Mouse (Mus musculus): Measurements from ENCODE around the gene Shc3. TPM values are rescaled to one million over a fixed set of nuclear protein-coding genes. Genes with fewer than 3 reads are reported as not detected.

Gene Shc3
- total and polyA plus RNA-seq, 2 experiments from 2014 or later, result 11.6 to 106 TPM

DNA sequence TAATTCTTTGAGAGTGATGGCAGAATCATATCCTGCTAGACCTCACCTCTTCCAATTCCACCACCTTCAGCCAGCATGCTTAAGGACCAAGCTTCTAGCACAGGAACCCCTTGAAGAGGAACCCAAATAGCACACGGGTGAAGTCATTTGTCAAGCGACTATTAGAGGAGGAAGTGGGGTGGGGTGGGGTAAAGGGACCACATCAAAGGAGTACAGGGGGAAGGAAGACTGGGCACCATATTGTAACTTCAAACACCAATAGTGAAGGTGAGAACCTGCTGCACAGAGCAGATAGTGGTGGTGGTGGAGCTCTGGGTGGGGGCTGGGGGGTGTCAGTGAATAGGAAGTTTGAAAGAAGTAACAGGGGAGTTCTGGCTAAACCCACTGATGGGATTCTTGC lies 28.8 kb upstream of the Shc3 start:
- Histone ChIP-seq H3K9ac (no peak overlapping the region), H3K36me3 (ENCODE audit: insufficient read depth) (no peaks in the 10 kb centered on the region), H3K27ac (ENCODE audit: low read depth, low read length) (no peak overlapping the region), H3K4me2 (ENCODE audit: low read depth) (no peak overlapping the region), H3K4me3 (ENCODE audit: low read depth, low read length) (no peak overlapping the region), H3K4me1 (ENCODE audit: insufficient read depth) (peaks cover 3% of the 10 kb centered on the region), H3K27me3 (ENCODE audit: insufficient read depth, low read length) (no peaks in the 10 kb centered on the region; the same call in 1 of the 2 replicates), H3K9me3 (ENCODE audit: low read length) (no peaks in the 10 kb centered on the region)
- 82% methylated on average over 2 of the region's 2 CpGs for WGBS
- no peak for DNase-seq
- no peak for TF ChIP-seq CTCF (IDR thresholded peaks at IDR 0.05; ENCODE audit: low read depth)
- no peak for ATAC-seq

DNA sequence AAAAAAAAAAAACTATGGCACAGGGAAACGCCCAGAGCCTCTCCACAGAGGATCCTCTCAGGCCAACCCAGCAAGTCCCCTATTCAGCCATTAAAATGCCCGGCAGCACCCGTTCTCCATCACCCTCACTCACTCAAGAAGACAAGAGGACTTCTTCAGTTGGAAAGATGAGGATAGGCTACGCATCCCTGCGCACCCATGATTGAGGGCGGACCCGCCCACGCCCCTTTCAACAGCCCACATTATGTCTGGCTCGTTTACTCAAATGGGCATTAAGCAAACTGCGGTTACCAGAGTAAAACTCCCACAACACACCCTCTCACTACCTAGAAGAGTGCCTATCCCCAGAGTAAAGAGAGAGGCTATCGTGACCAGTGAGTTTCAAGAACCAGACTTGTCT lies 26.2 kb upstream of the Shc3 start:
- no peak for DNase-seq
- Histone ChIP-seq H3K9ac (peak overlapping the region; percentile 54; the same call in 1 of the 2 replicates), H3K36me3 (ENCODE audit: insufficient read depth) (no peaks in the 10 kb centered on the region), H3K27me3 (ENCODE audit: insufficient read depth, low read length) (no peaks in the 10 kb centered on the region; the same call in 1 of the 2 replicates), H3K4me3 (ENCODE audit: low read depth, low read length) (peak overlapping the region; percentile 48), H3K9me3 (ENCODE audit: low read length) (no peaks in the 10 kb centered on the region), H3K4me1 (ENCODE audit: insufficient read depth) (no peaks in the 10 kb centered on the region; the same call in 1 of the 2 replicates), H3K4me2 (ENCODE audit: low read depth) (peak overlapping the region; percentile 97), H3K27ac (ENCODE audit: low read depth, low read length) (no peak overlapping the region)
- WGBS, result 23% methylated on average over 11 of the region's 11 CpGs
- peak; percentile 1; the same call in 1 of the 2 replicates for ATAC-seq
- no peak for TF ChIP-seq CTCF (IDR thresholded peaks at IDR 0.05; ENCODE audit: low read depth)

GRCm38 (mm10) chr13:51594656-51595311 lies 25.6 kb upstream of the Shc3 start:
- peak; percentile 71 for DNase-seq
- H3K27me3 ChIP-seq (ENCODE audit: insufficient read depth, low read length), result no peaks in the 10 kb centered on the region; the same call in 1 of the 2 replicates
- no peak for TF ChIP-seq CTCF (IDR thresholded peaks at IDR 0.05; ENCODE audit: low read depth)
- under 1% methylated on average over 36 of the region's 36 CpGs for WGBS
- H3K9ac ChIP-seq, result peak overlapping the region; percentile 54
- peak; percentile 89 for ATAC-seq
- no peaks in the 10 kb centered on the region; the same call in 1 of the 2 replicates for H3K4me1 ChIP-seq (ENCODE audit: insufficient read depth)
- H3K4me3 ChIP-seq (ENCODE audit: low read depth, low read length), result peak overlapping the region; percentile 48
- no peaks in the 10 kb centered on the region for H3K36me3 ChIP-seq (ENCODE audit: insufficient read depth)
- H3K9me3 ChIP-seq (ENCODE audit: low read length), result no peaks in the 10 kb centered on the region
- peak overlapping the region; percentile 97 for H3K4me2 ChIP-seq (ENCODE audit: low read depth)
- peak overlapping the region; percentile 29 for H3K27ac ChIP-seq (ENCODE audit: low read depth, low read length)

GRCm38 (mm10) chr13:51588005-51588404 lies 18.8 kb upstream of the Shc3 start:
- ATAC-seq (no peak), DNase-seq (no peak)
- Histone ChIP-seq H3K4me1 (ENCODE audit: insufficient read depth) (no peaks in the 10 kb centered on the region), H3K27ac (ENCODE audit: low read depth, low read length) (no peak overlapping the region), H3K27me3 (ENCODE audit: insufficient read depth, low read length) (no peaks in the 10 kb centered on the region), H3K9ac (no peak overlapping the region), H3K4me2 (ENCODE audit: low read depth) (no peak overlapping the region), H3K9me3 (ENCODE audit: low read length) (no peaks in the 10 kb centered on the region), H3K36me3 (ENCODE audit: insufficient read depth) (no peaks in the 10 kb centered on the region), H3K4me3 (ENCODE audit: low read depth, low read length) (no peak overlapping the region)
- TF ChIP-seq CTCF (IDR thresholded peaks at IDR 0.05; ENCODE audit: low read depth), result no peak
- 56% methylated on average over 4 of the region's 4 CpGs for WGBS

GRCm38 (mm10) chr13:51582204-51582603 lies 13.0 kb upstream of the Shc3 start:
- H3K4me2 ChIP-seq (ENCODE audit: low read depth), result no peak overlapping the region
- H3K36me3 ChIP-seq (ENCODE audit: insufficient read depth), result no peaks in the 10 kb centered on the region
- H3K9ac ChIP-seq, result no peak overlapping the region
- H3K4me3 ChIP-seq (ENCODE audit: low read depth, low read length), result no peak overlapping the region
- TF ChIP-seq CTCF (IDR thresholded peaks at IDR 0.05; ENCODE audit: low read depth), result no peak
- no peak for ATAC-seq
- H3K9me3 ChIP-seq (ENCODE audit: low read length), result no peaks in the 10 kb centered on the region
- H3K27me3 ChIP-seq (ENCODE audit: insufficient read depth, low read length), result no peaks in the 10 kb centered on the region
- WGBS, result 77% methylated on average over 2 of the region's 2 CpGs
- no peak for DNase-seq
- H3K27ac ChIP-seq (ENCODE audit: low read depth, low read length), result no peak overlapping the region
- peaks cover 12% of the 10 kb centered on the region for H3K4me1 ChIP-seq (ENCODE audit: insufficient read depth)

DNA sequence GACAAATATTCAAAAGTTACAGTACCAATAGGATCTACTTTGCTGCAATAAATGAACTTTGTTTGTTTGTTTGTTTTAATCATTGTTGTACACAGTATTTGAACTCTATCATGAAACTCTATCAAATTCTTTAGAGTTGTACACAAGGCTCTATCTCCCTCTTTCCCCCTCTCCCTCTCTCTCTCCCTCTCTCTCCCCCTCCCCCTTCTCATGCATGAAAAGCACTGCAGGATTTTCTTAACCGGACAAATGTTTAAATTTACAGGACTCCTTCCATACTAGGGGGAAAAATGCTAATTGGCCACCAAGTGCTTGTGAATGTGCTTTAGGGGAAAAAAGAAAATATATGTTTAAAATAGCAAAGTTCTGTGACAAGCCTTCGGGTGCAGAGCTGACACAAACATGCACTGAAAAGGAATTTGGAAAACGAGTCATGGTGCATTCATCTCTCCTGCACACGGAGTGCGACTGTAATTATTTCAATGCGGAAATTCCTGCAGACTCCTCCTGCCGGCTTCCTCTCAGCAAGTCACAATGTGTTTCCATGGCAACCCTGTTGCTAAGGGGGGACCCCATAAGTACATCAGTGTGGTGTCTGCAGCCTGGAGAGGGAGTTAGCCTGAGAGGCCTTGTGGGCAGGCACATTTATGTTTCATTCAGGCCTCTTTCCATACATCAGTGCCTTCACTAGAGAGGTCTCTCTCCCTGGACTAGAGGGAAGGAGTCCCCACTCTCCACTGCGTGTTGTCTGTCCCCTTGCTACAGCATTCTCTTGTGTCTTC lies 11.2 kb upstream of the Shc3 start:
- WGBS, result 0% methylated on average over 8 of the region's 8 CpGs
- Histone ChIP-seq H3K4me1 (ENCODE audit: insufficient read depth) (peaks cover 12% of the 10 kb centered on the region), H3K27ac (ENCODE audit: low read depth, low read length) (peak overlapping the region; percentile 81), H3K36me3 (ENCODE audit: insufficient read depth) (no peaks in the 10 kb centered on the region), H3K4me2 (ENCODE audit: low read depth) (peak overlapping the region; percentile 32), H3K27me3 (ENCODE audit: insufficient read depth, low read length) (no peaks in the 10 kb centered on the region), H3K9ac (0 out of 2 replicates have a peak overlapping the region, but pooled peaks have one; percentile 10), H3K4me3 (ENCODE audit: low read depth, low read length) (peak overlapping the region; percentile 17; the same call in 1 of the 2 replicates), H3K9me3 (ENCODE audit: low read length) (no peaks in the 10 kb centered on the region)
- TF ChIP-seq CTCF (IDR thresholded peaks at IDR 0.05; ENCODE audit: low read depth), result peak; percentile 44; the same call in 1 of the 2 replicates
- ATAC-seq (peak; percentile 99), DNase-seq (peak; percentile 92)

DNA sequence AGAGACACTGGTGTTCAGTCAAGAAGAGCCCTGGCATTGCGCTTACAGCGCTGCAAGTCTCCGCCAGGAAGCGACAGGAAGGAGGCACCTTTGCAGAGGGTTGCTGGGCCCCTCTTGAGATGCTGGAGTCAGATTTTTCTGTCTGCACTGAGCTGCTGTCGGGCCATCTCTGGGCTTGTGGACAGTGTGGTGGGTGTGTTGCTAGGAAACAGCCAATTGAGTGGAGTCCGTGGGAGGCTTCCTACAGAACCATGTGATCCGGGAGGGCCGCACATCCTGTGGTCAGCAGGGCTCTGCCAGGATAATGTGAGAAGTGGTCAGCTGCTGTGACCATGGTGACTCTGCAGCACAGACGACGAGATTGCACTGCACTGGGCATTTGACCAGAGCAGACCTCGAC lies 4.6 kb upstream of the Shc3 start:
- H3K36me3 ChIP-seq (ENCODE audit: insufficient read depth), result no peaks in the 10 kb centered on the region
- no peak for TF ChIP-seq CTCF (IDR thresholded peaks at IDR 0.05; ENCODE audit: low read depth)
- no peak overlapping the region for H3K4me3 ChIP-seq (ENCODE audit: low read depth, low read length)
- DNase-seq (peak; percentile 34), ATAC-seq (peak; percentile 52)
- peaks cover 11% of the 10 kb centered on the region; the same call in 1 of the 2 replicates for H3K4me1 ChIP-seq (ENCODE audit: insufficient read depth)
- H3K27me3 ChIP-seq (ENCODE audit: insufficient read depth, low read length), result no peaks in the 10 kb centered on the region
- no peak overlapping the region for H3K9ac ChIP-seq
- H3K27ac ChIP-seq (ENCODE audit: low read depth, low read length), result peak overlapping the region; percentile 58; the same call in 1 of the 2 replicates
- H3K9me3 ChIP-seq (ENCODE audit: low read length), result no peaks in the 10 kb centered on the region
- 26% methylated on average over 11 of the region's 11 CpGs for WGBS
- 0 out of 2 replicates have a peak overlapping the region, but pooled peaks have one; percentile 5 for H3K4me2 ChIP-seq (ENCODE audit: low read depth)
